Mouse (Mus musculus): Measurements from ENCODE around the gene Runx2. TPM values are rescaled to one million over a fixed set of nuclear protein-coding genes. Genes with fewer than 3 reads are reported as not detected.

Gene Runx2
- polyA plus RNA-seq, 1 experiment from 2014 or later = 0.41 TPM

GRCm38 (mm10) chr17:44724805-44725480 lies 89.7 kb downstream of the Runx2 start:
- no peaks in the 10 kb centered on the region for H3K4me1 ChIP-seq (replicated peaks; ENCODE audit: control insufficient read depth, insufficient read depth, low read length)
- H3K4me3 ChIP-seq (replicated peaks; ENCODE audit: low read length) = no peak overlapping the region
- no peak overlapping the region for H3K9ac ChIP-seq (replicated peaks; ENCODE audit: low read depth, low read length)
- H3K4me2 ChIP-seq (ENCODE audit: low read length) = no peak overlapping the region
- no peak overlapping the region for H3K27ac ChIP-seq (ENCODE audit: low read length)
- ATAC-seq = no peak
- no peaks in the 10 kb centered on the region for H3K36me3 ChIP-seq (ENCODE audit: control insufficient read depth, insufficient read depth)
- no peaks in the 10 kb centered on the region for H3K27me3 ChIP-seq (replicated peaks; ENCODE audit: control insufficient read depth, insufficient read depth, low read length)
- no peaks in the 10 kb centered on the region for H3K9me3 ChIP-seq (ENCODE audit: control insufficient read depth, low read length)
- WGBS = 92% methylated on average over 16 of the region's 16 CpGs

- no peak for ATAC-seq
- Histone ChIP-seq H3K4me2 (ENCODE audit: low read length) (no peak overlapping the region), H3K36me3 (ENCODE audit: control insufficient read depth, insufficient read depth) (no peaks in the 10 kb centered on the region), H3K27me3 (replicated peaks; ENCODE audit: control insufficient read depth, insufficient read depth, low read length) (no peaks in the 10 kb centered on the region), H3K4me3 (replicated peaks; ENCODE audit: low read length) (no peak overlapping the region), H3K27ac (ENCODE audit: low read length) (no peak overlapping the region), H3K9ac (replicated peaks; ENCODE audit: low read depth, low read length) (no peak overlapping the region), H3K9me3 (ENCODE audit: control insufficient read depth, low read length) (no peaks in the 10 kb centered on the region), H3K4me1 (replicated peaks; ENCODE audit: control insufficient read depth, insufficient read depth, low read length) (no peaks in the 10 kb centered on the region)
- WGBS = 93% methylated on average over 11 of the region's 11 CpGs
Measured at GRCm38 (mm10) chr17:44724255-44724654, 90.3 kb downstream of the Runx2 start.

- no peak overlapping the region for H3K4me2 ChIP-seq (ENCODE audit: low read length)
Measured at GRCm38 (mm10) chr17:44722103-44722792, 92.3 kb downstream of the Runx2 start.

GRCm38 (mm10) chr17:44718591-44718990 lies 96.0 kb downstream of the Runx2 start:
- Histone ChIP-seq H3K27ac (ENCODE audit: low read length) (no peak overlapping the region), H3K9me3 (ENCODE audit: control insufficient read depth, low read length) (no peaks in the 10 kb centered on the region), H3K4me2 (ENCODE audit: low read length) (no peak overlapping the region), H3K4me1 (replicated peaks; ENCODE audit: control insufficient read depth, insufficient read depth, low read length) (0 out of 2 replicates have a peak, but pooled peaks cover 2% of the 10 kb centered on the region), H3K9ac (replicated peaks; ENCODE audit: low read depth, low read length) (no peak overlapping the region), H3K4me3 (replicated peaks; ENCODE audit: low read length) (no peak overlapping the region), H3K27me3 (replicated peaks; ENCODE audit: control insufficient read depth, insufficient read depth, low read length) (no peaks in the 10 kb centered on the region), H3K36me3 (ENCODE audit: control insufficient read depth, insufficient read depth) (no peaks in the 10 kb centered on the region)
- no peak for ATAC-seq
- WGBS = 72% methylated on average over 6 of the region's 6 CpGs

More at GRCm38 (mm10) chr17:44722103-44722792, 92.3 kb downstream of the Runx2 start:
- Histone ChIP-seq H3K36me3 (ENCODE audit: control insufficient read depth, insufficient read depth) (no peaks in the 10 kb centered on the region), H3K4me1 (replicated peaks; ENCODE audit: control insufficient read depth, insufficient read depth, low read length) (0 out of 2 replicates have a peak, but pooled peaks cover 2% of the 10 kb centered on the region), H3K4me3 (replicated peaks; ENCODE audit: low read length) (no peak overlapping the region), H3K27ac (ENCODE audit: low read length) (no peak overlapping the region), H3K9me3 (ENCODE audit: control insufficient read depth, low read length) (no peaks in the 10 kb centered on the region), H3K9ac (replicated peaks; ENCODE audit: low read depth, low read length) (no peak overlapping the region), H3K27me3 (replicated peaks; ENCODE audit: control insufficient read depth, insufficient read depth, low read length) (no peaks in the 10 kb centered on the region)
- no peak for ATAC-seq
- 72% methylated on average over 8 of the region's 8 CpGs for WGBS

GRCm38 (mm10) chr17:44718036-44718435 lies 96.6 kb downstream of the Runx2 start:
- H3K4me3 ChIP-seq (replicated peaks; ENCODE audit: low read length) = no peak overlapping the region
- H3K27ac ChIP-seq (ENCODE audit: low read length) = no peak overlapping the region
- ATAC-seq = no peak
- no peaks in the 10 kb centered on the region for H3K27me3 ChIP-seq (replicated peaks; ENCODE audit: control insufficient read depth, insufficient read depth, low read length)
- no peaks in the 10 kb centered on the region for H3K36me3 ChIP-seq (ENCODE audit: control insufficient read depth, insufficient read depth)
- H3K9me3 ChIP-seq (ENCODE audit: control insufficient read depth, low read length) = no peaks in the 10 kb centered on the region
- no peak overlapping the region for H3K4me2 ChIP-seq (ENCODE audit: low read length)
- no peak overlapping the region for H3K9ac ChIP-seq (replicated peaks; ENCODE audit: low read depth, low read length)
- 0 out of 2 replicates have a peak, but pooled peaks cover 2% of the 10 kb centered on the region for H3K4me1 ChIP-seq (replicated peaks; ENCODE audit: control insufficient read depth, insufficient read depth, low read length)
- WGBS = 36% methylated on average over 6 of the region's 6 CpGs

GRCm38 (mm10) chr17:44714116-44714515 lies 100.5 kb downstream of the Runx2 start:
- H3K27ac ChIP-seq (ENCODE audit: low read length) = no peak overlapping the region
- H3K4me2 ChIP-seq (ENCODE audit: low read length) = no peak overlapping the region
- WGBS = 89% methylated on average over 4 of the region's 4 CpGs
- H3K9me3 ChIP-seq (ENCODE audit: control insufficient read depth, low read length) = no peaks in the 10 kb centered on the region
- no peak for ATAC-seq
- no peak overlapping the region for H3K4me3 ChIP-seq (replicated peaks; ENCODE audit: low read length)
- H3K4me1 ChIP-seq (replicated peaks; ENCODE audit: control insufficient read depth, insufficient read depth, low read length) = peaks cover 13% of the 10 kb centered on the region
- H3K27me3 ChIP-seq (replicated peaks; ENCODE audit: control insufficient read depth, insufficient read depth, low read length) = no peaks in the 10 kb centered on the region
- no peak overlapping the region for H3K9ac ChIP-seq (replicated peaks; ENCODE audit: low read depth, low read length)
- no peaks in the 10 kb centered on the region for H3K36me3 ChIP-seq (ENCODE audit: control insufficient read depth, insufficient read depth)

GRCm38 (mm10) chr17:44713404-44713803 lies 101.2 kb downstream of the Runx2 start:
- Histone ChIP-seq H3K36me3 (ENCODE audit: control insufficient read depth, insufficient read depth) (no peaks in the 10 kb centered on the region), H3K4me1 (replicated peaks; ENCODE audit: control insufficient read depth, insufficient read depth, low read length) (peaks cover 13% of the 10 kb centered on the region), H3K27ac (ENCODE audit: low read length) (no peak overlapping the region), H3K4me2 (ENCODE audit: low read length) (no peak overlapping the region), H3K9me3 (ENCODE audit: control insufficient read depth, low read length) (no peaks in the 10 kb centered on the region), H3K27me3 (replicated peaks; ENCODE audit: control insufficient read depth, insufficient read depth, low read length) (no peaks in the 10 kb centered on the region), H3K9ac (replicated peaks; ENCODE audit: low read depth, low read length) (no peak overlapping the region), H3K4me3 (replicated peaks; ENCODE audit: low read length) (no peak overlapping the region)
- 90% methylated on average over 8 of the region's 8 CpGs for WGBS
- no peak for ATAC-seq

- 31% methylated on average over 11 of the region's 11 CpGs for WGBS
- peaks cover 11% of the 10 kb centered on the region for H3K4me1 ChIP-seq (replicated peaks; ENCODE audit: control insufficient read depth, insufficient read depth, low read length)
- peak overlapping the region; percentile 44; the same call in 1 of the 2 replicates for H3K27ac ChIP-seq (ENCODE audit: low read length)
Measured at GRCm38 (mm10) chr17:44709516-44710252, 104.9 kb downstream of the Runx2 start.

GRCm38 (mm10) chr17:44707956-44708355 lies 106.6 kb downstream of the Runx2 start:
- Histone ChIP-seq H3K4me3 (replicated peaks; ENCODE audit: low read length) (no peak overlapping the region), H3K27ac (ENCODE audit: low read length) (no peak overlapping the region), H3K4me2 (ENCODE audit: low read length) (no peak overlapping the region), H3K27me3 (replicated peaks; ENCODE audit: control insufficient read depth, insufficient read depth, low read length) (no peaks in the 10 kb centered on the region), H3K36me3 (ENCODE audit: control insufficient read depth, insufficient read depth) (no peaks in the 10 kb centered on the region), H3K9me3 (ENCODE audit: control insufficient read depth, low read length) (no peaks in the 10 kb centered on the region), H3K4me1 (replicated peaks; ENCODE audit: control insufficient read depth, insufficient read depth, low read length) (peaks cover 11% of the 10 kb centered on the region), H3K9ac (replicated peaks; ENCODE audit: low read depth, low read length) (no peak overlapping the region)
- WGBS = 98% methylated on average over 3 of the region's 3 CpGs
- ATAC-seq = no peak

More at GRCm38 (mm10) chr17:44709516-44710252, 104.9 kb downstream of the Runx2 start:
- peak; percentile 92 for ATAC-seq
- Histone ChIP-seq H3K9me3 (ENCODE audit: control insufficient read depth, low read length) (no peaks in the 10 kb centered on the region), H3K4me2 (ENCODE audit: low read length) (no peak overlapping the region), H3K27me3 (replicated peaks; ENCODE audit: control insufficient read depth, insufficient read depth, low read length) (no peaks in the 10 kb centered on the region), H3K36me3 (ENCODE audit: control insufficient read depth, insufficient read depth) (no peaks in the 10 kb centered on the region), H3K4me3 (replicated peaks; ENCODE audit: low read length) (no peak overlapping the region), H3K9ac (replicated peaks; ENCODE audit: low read depth, low read length) (no peak overlapping the region)
